Mouse (Mus musculus) megakaryocyte-erythroid progenitor cell, adult 5-6 weeks (primary cell): ENCODE results near the gene Fasl. TPM values are rescaled to one million over a fixed set of nuclear protein-coding genes. Genes with fewer than 3 reads are reported as not detected.

ENCODE experiments used
- ATAC-seq: replicated peaks from 2 replicates; pipeline ENCODE4 v1.8.0; 2016; ENCODE audit warnings: mild to moderate bottlenecking, inconsistent platforms; ENCODE audit not compliant: severe bottlenecking, poor library complexity, low FRiP score, low TSS enrichment
- total RNA-seq, 2 experiments: library from RNA; stranded (forward) in 1 of 2; stranded (reverse) in 1 of 2; fragments of 200-1000, 215-1000 nt in 1 of 2; fragments of >200 nt in 1 of 2; fragmentation: Nextera tagmentation in 1 of 2; gene quantifications; 2 replicates each; pipeline ENCODE4 v1.2.3; 2014 to 2017

Fasl gene
- total RNA-seq (2014; fragmentation: Nextera tagmentation): not detected in 2 replicates
- 3.2 TPM in 1 of 2 replicates, not detected in the other for total RNA-seq (2017)

GRCm38 (mm10) chr1:161788339-161788738, at the start of gene Fasl:
Gene Fasl (minus strand): TSS chr1:161788495.
- ATAC-seq: no peak

- ATAC-seq: no peak
Measured at GRCm38 (mm10) chr1:161826677-161827076, 38.4 kb upstream of the Fasl start.

GRCm38 (mm10) chr1:161809428-161809827, 21.1 kb upstream of the Fasl start:
- peak; percentile 32; the same call in 1 of the 2 replicates for ATAC-seq

- ATAC-seq: no peak
Measured at GRCm38 (mm10) chr1:161808980-161809379, 20.7 kb upstream of the Fasl start.

GRCm38 (mm10) chr1:161804541-161804971, 16.3 kb upstream of the Fasl start:
- ATAC-seq: peak; percentile 33; the same call in 1 of the 2 replicates

- ATAC-seq: no peak
Measured at GRCm38 (mm10) chr1:161801321-161801720, 13.0 kb upstream of the Fasl start.

- ATAC-seq: no peak
Measured at GRCm38 (mm10) chr1:161800256-161800655, 12.0 kb upstream of the Fasl start.

GRCm38 (mm10) chr1:161799791-161800190, 11.5 kb upstream of the Fasl start:
- peak; percentile 54; the same call in 1 of the 2 replicates for ATAC-seq

- no peak for ATAC-seq
Measured at GRCm38 (mm10) chr1:161798866-161799265, 10.6 kb upstream of the Fasl start.

- 0 out of 2 replicates have a peak, but pooled peaks have one; percentile 6 for ATAC-seq
Measured at GRCm38 (mm10) chr1:161794447-161795211, 6.3 kb upstream of the Fasl start.

- no peak for ATAC-seq
Measured at GRCm38 (mm10) chr1:161793321-161793720, 5.0 kb upstream of the Fasl start.

- peak; percentile 71 for ATAC-seq
Measured at GRCm38 (mm10) chr1:161792687-161792969, 4.3 kb upstream of the Fasl start.

- peak; percentile 72 for ATAC-seq
Measured at GRCm38 (mm10) chr1:161791854-161792686, 3.8 kb upstream of the Fasl start.

GRCm38 (mm10) chr1:161782725-161783124, 5.6 kb downstream of the Fasl start:
- ATAC-seq: no peak

- ATAC-seq: no peak
Measured at GRCm38 (mm10) chr1:161781594-161781993, 6.7 kb downstream of the Fasl start.

- no peak for ATAC-seq
Measured at GRCm38 (mm10) chr1:161779057-161779456, 9.2 kb downstream of the Fasl start.

GRCm38 (mm10) chr1:161775151-161775550, 13.1 kb downstream of the Fasl start:
- ATAC-seq: no peak

GRCm38 (mm10) chr1:161771293-161771692, 17.0 kb downstream of the Fasl start:
- no peak for ATAC-seq

GRCm38 (mm10) chr1:161769329-161769728, 19.0 kb downstream of the Fasl start:
- ATAC-seq: no peak

- peak; percentile 76 for ATAC-seq
Measured at GRCm38 (mm10) chr1:161767101-161767524, 21.2 kb downstream of the Fasl start.
